Mouse (Mus musculus): ENCODE measurements around the gene Tmem26.

DNA sequence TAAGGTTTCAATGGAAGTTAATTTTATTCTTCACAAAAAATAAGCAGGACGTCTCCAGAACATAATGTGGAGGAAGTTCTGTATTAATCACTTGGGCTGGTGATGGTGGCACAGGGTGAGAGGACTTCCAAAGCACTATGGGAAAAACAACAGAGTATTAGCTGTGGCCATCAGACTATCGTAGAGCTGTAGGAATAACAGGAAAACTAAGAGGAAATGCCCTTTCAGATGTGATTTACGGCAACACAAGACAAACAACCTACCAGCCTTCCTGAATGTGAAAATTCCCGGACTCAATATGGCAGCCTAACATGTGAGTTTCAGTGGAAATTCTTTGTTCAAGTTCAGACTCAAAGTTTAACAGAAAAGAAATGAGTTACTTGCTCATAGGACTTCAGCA, 42.2 kb upstream of the Tmem26 start:
- TF ChIP-seq MAX (IDR thresholded peaks at IDR 0.05; ENCODE audit: low read length) (no peak), EP300 (IDR thresholded peaks at IDR 0.05; ENCODE audit: low read length) (no peak), RCOR1 (conservative IDR thresholded peaks at IDR 0.05; ENCODE audit: low read depth, low read length) (no peak), CTCF (conservative IDR thresholded peaks at IDR 0.05 in 1 of 2, IDR thresholded peaks at IDR 0.05 in 1 of 2; ENCODE audit: low read depth in 2 of 2, low read length in 2 of 2) (no peak), USF1 (IDR thresholded peaks at IDR 0.05; ENCODE audit: low read depth, low read length) (no peak)

All from CH12.LX (cell line).